Mouse (Mus musculus) left cerebral cortex, postnatal 4 days (tissue): ENCODE data around the gene Stat5a. TPM values are rescaled to one million over a fixed set of nuclear protein-coding genes. Genes with fewer than 3 reads are reported as not detected.

Experiments used
- DNase-seq: peaks from one replicate; pipeline ENCODE4 v3.0.0-alpha.2; 2022
- intact Hi-C: fragments of 180-260 bp; cut with DNase I; formaldehyde crosslinking; loops from one replicate; pipeline ENCODE4 v1.15.1; 2025
- total RNA-seq, 2 experiments: library from RNA; stranded (reverse); gene quantifications; 2 replicates each; pipeline ENCODE4 v1.2.3; 2021

The Stat5a gene
- total RNA-seq, 2 experiments from 2014 or later = 0.98 to 1.2 TPM

GRCm38 (mm10) chr11:100860198-100861048, 1.3 kb downstream of the Stat5a start:
- DNase-seq = peak; percentile 43
- intact Hi-C loops = no loop called here

DNA sequence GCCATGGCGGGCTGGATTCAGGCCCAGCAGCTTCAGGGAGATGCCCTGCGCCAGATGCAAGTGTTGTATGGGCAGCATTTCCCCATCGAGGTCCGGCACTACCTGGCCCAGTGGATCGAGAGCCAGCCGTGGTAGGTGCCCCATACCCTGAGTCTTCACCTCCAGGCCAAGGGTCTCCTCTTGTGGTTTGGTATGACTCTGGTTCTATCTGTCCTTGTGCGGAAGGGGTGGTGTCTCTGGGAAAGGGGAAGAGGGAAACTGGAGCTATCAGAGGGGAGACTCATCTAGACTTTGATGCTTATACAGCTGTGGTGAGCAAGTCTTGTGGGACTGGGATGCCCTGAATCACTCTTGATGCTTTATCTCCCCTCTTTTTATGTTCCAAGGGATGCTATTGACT, 2.2 kb downstream of the Stat5a start:
- DNase-seq = no peak
- intact Hi-C loops = no loop called here

GRCm38 (mm10) chr11:100861836-100862235, 2.7 kb downstream of the Stat5a start:
- DNase-seq = no peak
- intact Hi-C loops = no loop called here

GRCm38 (mm10) chr11:100863141-100863540, 4.0 kb downstream of the Stat5a start:
- intact Hi-C loops = no loop called here

GRCm38 (mm10) chr11:100865618-100866017, 6.5 kb downstream of the Stat5a start:
- no peak for DNase-seq
- intact Hi-C loops = no loop called here

More at GRCm38 (mm10) chr11:100863141-100863540, 4.0 kb downstream of the Stat5a start:
- no peak for DNase-seq

GRCm38 (mm10) chr11:100870256-100870967, 11.3 kb downstream of the Stat5a start:
- DNase-seq = no peak
- intact Hi-C loops = no loop called here

DNA sequence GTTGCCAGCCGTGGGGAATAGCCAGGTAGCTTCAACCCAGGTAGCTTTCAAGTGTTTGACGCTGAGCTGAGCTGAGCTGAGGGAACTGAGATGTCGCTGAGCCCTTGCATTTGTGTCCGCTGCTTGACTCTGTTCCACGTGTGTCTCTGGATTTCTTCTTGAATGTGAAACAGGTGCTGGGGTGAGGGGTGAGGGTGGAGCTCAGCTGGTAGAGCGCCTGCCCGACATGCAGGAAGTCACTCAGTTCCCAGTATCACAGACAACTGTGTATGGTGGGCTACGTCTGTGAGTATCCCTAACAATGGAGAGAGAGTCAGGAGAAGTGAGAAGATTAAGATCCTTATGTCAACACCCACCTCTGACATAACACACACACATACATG, 11.8 kb downstream of the Stat5a start:
- intact Hi-C loops = no loop called here
- no peak for DNase-seq

GRCm38 (mm10) chr11:100875761-100876160, 16.6 kb downstream of the Stat5a start:
- DNase-seq = no peak
- intact Hi-C loops = no loop called here

- intact Hi-C loops = no loop called here
- DNase-seq = no peak
Observed at GRCm38 (mm10) chr11:100879321-100880078, 20.3 kb downstream of the Stat5a start.

GRCm38 (mm10) chr11:100883640-100884039, 24.5 kb downstream of the Stat5a start:
- intact Hi-C loops = no loop called here
- DNase-seq = no peak

GRCm38 (mm10) chr11:100885472-100885871, 26.3 kb downstream of the Stat5a start:
- intact Hi-C loops = no loop called here
- no peak for DNase-seq

- intact Hi-C loops = no loop called here
Observed at GRCm38 (mm10) chr11:100886188-100886740, 27.1 kb downstream of the Stat5a start.

GRCm38 (mm10) chr11:100887236-100887635, 28.1 kb downstream of the Stat5a start:
- no peak for DNase-seq
- intact Hi-C loops = no loop called here

More at GRCm38 (mm10) chr11:100886188-100886740, 27.1 kb downstream of the Stat5a start:
- DNase-seq = no peak

GRCm38 (mm10) chr11:100887764-100888163, 28.6 kb downstream of the Stat5a start:
- intact Hi-C loops = no loop called here

GRCm38 (mm10) chr11:100888348-100888820, 29.2 kb downstream of the Stat5a start:
- DNase-seq = no peak
- intact Hi-C loops = no loop called here

More at GRCm38 (mm10) chr11:100887764-100888163, 28.6 kb downstream of the Stat5a start:
- DNase-seq = no peak

- intact Hi-C loops = no loop called here
- DNase-seq = peak; percentile 60
Observed at GRCm38 (mm10) chr11:100890481-100890880, 31.3 kb downstream of the Stat5a start.

DNA sequence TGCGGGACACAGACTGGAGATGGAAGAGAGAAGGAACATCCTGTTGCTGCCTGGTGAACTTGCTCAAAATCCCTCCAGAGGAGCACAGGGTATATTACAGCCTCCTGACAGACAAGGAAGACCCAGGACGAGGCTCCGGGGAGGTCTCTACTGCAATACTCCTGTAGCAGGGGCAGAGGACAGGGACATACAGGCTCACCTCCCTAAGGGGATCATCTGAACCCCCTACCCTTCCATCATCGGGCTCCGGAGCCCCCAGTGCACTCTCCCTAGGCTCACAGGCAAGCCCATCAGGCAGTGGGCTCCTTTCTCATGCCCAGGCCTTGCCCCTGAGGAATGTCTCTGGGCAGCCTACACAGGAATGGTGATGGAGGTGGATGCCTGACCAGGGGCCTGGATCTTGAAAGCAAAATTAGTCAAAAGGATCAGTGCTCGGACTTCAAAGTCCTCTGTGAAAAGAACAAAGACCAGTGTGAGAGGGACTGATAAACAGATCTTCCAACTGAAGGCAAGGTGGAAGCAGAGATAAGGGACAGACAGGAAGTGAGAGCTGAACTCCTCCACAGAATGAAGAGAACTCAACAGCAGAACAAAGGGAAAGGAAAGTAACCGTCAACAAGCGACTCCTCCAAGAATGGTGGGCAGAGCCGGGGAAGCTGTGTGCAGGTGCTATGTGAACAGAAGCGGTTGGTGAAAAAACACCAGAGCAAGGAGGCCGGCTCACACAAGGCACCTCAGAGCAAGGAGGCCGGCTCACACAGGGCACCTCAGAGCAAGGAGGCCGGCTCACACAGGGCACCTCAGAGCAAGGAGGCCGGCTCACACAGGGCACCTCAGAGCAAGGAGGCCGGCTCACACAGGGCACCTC, 32.3 kb downstream of the Stat5a start:
- no peak for DNase-seq
- intact Hi-C loops = loop anchor here (2.0 kb wide), 1 partner anchor 67 kb away; no protein-coding TSS in a partner anchor

DNA sequence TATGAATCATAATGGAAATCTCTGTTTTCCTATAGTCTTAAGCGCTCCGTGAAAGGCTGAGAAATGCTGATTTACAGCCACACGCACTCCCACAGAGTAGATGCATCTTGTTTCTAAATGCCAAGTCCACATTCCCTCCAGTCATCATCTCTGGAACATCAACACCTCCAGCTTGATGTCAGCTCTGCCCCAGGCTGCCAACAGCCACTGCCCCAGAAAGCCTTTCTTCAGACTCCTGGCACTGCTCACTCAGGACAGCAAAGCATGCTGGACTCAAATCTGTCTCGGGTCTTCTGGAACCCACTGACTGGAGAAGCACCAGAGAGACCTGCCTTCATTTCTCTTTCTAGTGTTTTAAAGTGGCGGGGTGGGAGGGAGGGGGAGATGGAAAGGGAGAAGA, 33.3 kb downstream of the Stat5a start:
- intact Hi-C loops = loop anchor here (2.0 kb wide), 1 partner anchor 66 kb away; no protein-coding TSS in a partner anchor
- no peak for DNase-seq

DNA sequence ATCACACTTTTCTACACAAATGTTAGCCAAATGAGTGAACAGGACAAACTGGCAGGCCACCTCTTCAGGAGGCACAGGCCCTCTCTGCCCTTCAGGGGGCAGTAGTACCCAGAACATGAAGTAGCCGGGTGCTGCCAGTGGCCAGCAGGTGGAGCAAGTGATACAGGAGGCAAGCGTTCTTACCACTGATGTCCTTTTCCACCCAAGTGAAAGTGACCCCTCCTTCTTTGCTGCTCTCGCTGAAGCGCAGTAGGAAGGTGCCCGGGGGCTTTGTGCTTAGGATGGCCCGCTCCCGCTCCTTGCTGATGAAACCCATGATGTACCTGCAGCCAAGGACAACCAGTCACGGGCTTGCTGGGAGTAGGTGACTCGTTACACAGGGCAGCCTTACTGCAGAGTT, 34.3 kb downstream of the Stat5a start:
- intact Hi-C loops = loop anchor here (2.0 kb wide), 1 partner anchor 65 kb away; no protein-coding TSS in a partner anchor
- DNase-seq = peak; percentile 94
